Mouse (Mus musculus): ENCODE results near the gene Thada.
A peak's percentile ranks its signal among the peaks of the same experiment; 100 is the strongest.

Gene Thada

GRCm38 (mm10) chr17:84376882-84377281, 89.1 kb downstream of the Thada start:
- DNase-seq (ENCODE audit: extremely low read depth, insufficient read length, low spot score): no peak

- no peak for DNase-seq (ENCODE audit: extremely low read depth, insufficient read length, low spot score)
Measured at GRCm38 (mm10) chr17:84372411-84373045, 93.5 kb downstream of the Thada start.

- no peak for DNase-seq (ENCODE audit: extremely low read depth, insufficient read length, low spot score)
Measured at GRCm38 (mm10) chr17:84370385-84370784, 95.6 kb downstream of the Thada start.

- no peak for DNase-seq (ENCODE audit: extremely low read depth, insufficient read length, low spot score)
Measured at GRCm38 (mm10) chr17:84369769-84370168, 96.2 kb downstream of the Thada start.

- DNase-seq (ENCODE audit: extremely low read depth, insufficient read length, low spot score): no peak
Measured at GRCm38 (mm10) chr17:84368213-84369014, 97.6 kb downstream of the Thada start.

- DNase-seq (ENCODE audit: extremely low read depth, insufficient read length, low spot score): peak; percentile 21
Measured at GRCm38 (mm10) chr17:84367663-84368062, 98.3 kb downstream of the Thada start.

- no peak for DNase-seq (ENCODE audit: extremely low read depth, insufficient read length, low spot score)
Measured at GRCm38 (mm10) chr17:84365791-84366301, 100.2 kb downstream of the Thada start.

- DNase-seq (ENCODE audit: extremely low read depth, insufficient read length, low spot score): no peak
Measured at GRCm38 (mm10) chr17:84365006-84365716, 100.8 kb downstream of the Thada start.

- no peak for DNase-seq (ENCODE audit: extremely low read depth, insufficient read length, low spot score)
Measured at GRCm38 (mm10) chr17:84363444-84363843, 102.6 kb downstream of the Thada start.

GRCm38 (mm10) chr17:84362581-84363286, 103.3 kb downstream of the Thada start:
- DNase-seq (ENCODE audit: extremely low read depth, insufficient read length, low spot score): no peak

- no peak for DNase-seq (ENCODE audit: extremely low read depth, insufficient read length, low spot score)
Measured at GRCm38 (mm10) chr17:84361006-84361405, 105.0 kb downstream of the Thada start.

- no peak for DNase-seq (ENCODE audit: extremely low read depth, insufficient read length, low spot score)
Measured at GRCm38 (mm10) chr17:84359810-84360209, 106.2 kb downstream of the Thada start.

- DNase-seq (ENCODE audit: extremely low read depth, insufficient read length, low spot score): no peak
Measured at GRCm38 (mm10) chr17:84358951-84359644, 106.9 kb downstream of the Thada start.

- no peak for DNase-seq (ENCODE audit: extremely low read depth, insufficient read length, low spot score)
Measured at GRCm38 (mm10) chr17:84357776-84358175, 108.2 kb downstream of the Thada start.

GRCm38 (mm10) chr17:84356056-84356887, 109.7 kb downstream of the Thada start:
- no peak for DNase-seq (ENCODE audit: extremely low read depth, insufficient read length, low spot score)

- DNase-seq (ENCODE audit: extremely low read depth, insufficient read length, low spot score): no peak
Measured at GRCm38 (mm10) chr17:84355006-84355405, 111.0 kb downstream of the Thada start.

- no peak for DNase-seq (ENCODE audit: extremely low read depth, insufficient read length, low spot score)
Measured at GRCm38 (mm10) chr17:84353902-84354311, 112.1 kb downstream of the Thada start.

- DNase-seq (ENCODE audit: extremely low read depth, insufficient read length, low spot score): no peak
Measured at GRCm38 (mm10) chr17:84353224-84353901, 112.6 kb downstream of the Thada start.

GRCm38 (mm10) chr17:84352790-84353154, 113.2 kb downstream of the Thada start:
- no peak for DNase-seq (ENCODE audit: extremely low read depth, insufficient read length, low spot score)

Measured in 3134 (cell line).